Comparison of ENCODE assay signal across 10 mouse cellular contexts in genomic region chr1:137453446-137454208, GRCm38 (mm10).
A peak's percentile ranks its signal among the peaks of the same experiment; 100 is the strongest.
DNase-seq lines count a peak whose midpoint lies in the region; ATAC-seq lines count a peak whose summit lies in the region.
"Had no signal": no experiment of that assay in that cellular context is flagged by ENCODE, and none has a peak within 500 bp of the region (broad histone marks: within the 10 kb centered on the region; RNA-seq: fewer than 3 reads in every experiment).

No protein-coding gene starts in this region.

- 65% methylated on average over 7 of the region's 7 CpGs for WGBS in intestine, embryonic 16.5 days

- H3K36me3 ChIP-seq in intestine, embryonic 16.5 days (ENCODE audit: control insufficient read depth, insufficient read depth, low read length) = no peaks in the 10 kb centered on the region
- H3K36me3 ChIP-seq: embryonic facial prominence, embryonic 15.5 days had no signal

- no peaks in the 10 kb centered on the region for H3K4me1 ChIP-seq in intestine, embryonic 16.5 days (ENCODE audit: control insufficient read depth, insufficient read depth, low read length)
- H3K4me1 ChIP-seq: embryonic facial prominence, embryonic 15.5 days had no signal

- H3K4me3 ChIP-seq in intestine, embryonic 16.5 days (ENCODE audit: low read length) = no peak overlapping the region
- H3K4me3 ChIP-seq: embryonic facial prominence, embryonic 15.5 days had no signal

- ATAC-seq in intestine, embryonic 16.5 days = no peak

- no peaks in the 10 kb centered on the region for H3K27me3 ChIP-seq in intestine, embryonic 16.5 days (replicated peaks; ENCODE audit: control insufficient read depth, insufficient read depth, low read length)
- H3K27me3 ChIP-seq: embryonic facial prominence, embryonic 15.5 days; megakaryocyte, embryonic 14.5 days had no signal

- H3K9ac ChIP-seq in intestine, embryonic 16.5 days (ENCODE audit: low read depth, low read length) = no peak overlapping the region
- H3K9ac ChIP-seq: embryonic facial prominence, embryonic 15.5 days had no signal

- H3K9me3 ChIP-seq in intestine, embryonic 16.5 days (ENCODE audit: control insufficient read depth, low read length) = no peaks in the 10 kb centered on the region
- H3K9me3 ChIP-seq: embryonic facial prominence, embryonic 15.5 days; megakaryocyte, embryonic 14.5 days had no signal

- H3K27ac ChIP-seq in intestine, embryonic 16.5 days (ENCODE audit: low read length) = no peak overlapping the region
- H3K27ac ChIP-seq: embryonic facial prominence, embryonic 15.5 days had no signal

- DNase-seq in cerebellum, postnatal 14 days = peak; percentile 47 to 59
- no peak for DNase-seq in cerebellum, postnatal 36 days
- peak; percentile 6 for DNase-seq in right cerebral cortex, adult 18-20 months
- DNase-seq in right cerebral cortex, postnatal 25 days = no peak
- peak; percentile 4 for DNase-seq in lung, postnatal 25 days (ENCODE audit: low spot score)
- no peak for DNase-seq in adrenal gland, postnatal 4 days (ENCODE audit: low spot score in 2 of 2)
- no peak for DNase-seq in right cerebral cortex, postnatal 14 days

- H3K4me2 ChIP-seq in intestine, embryonic 16.5 days (ENCODE audit: low read depth, low read length) = no peak overlapping the region
- H3K4me2 ChIP-seq: embryonic facial prominence, embryonic 15.5 days had no signal

Comparison
In these comparisons a context has a peak if more than half of its experiments do, and no peak if none do; other contexts are left out.
1. DNase-seq: peak in cerebellum, postnatal 14 days (2 of 2), right cerebral cortex, adult 18-20 months (single experiment) and lung, postnatal 25 days (single experiment); none in cerebellum, postnatal 36 days (0 of 2), right cerebral cortex, postnatal 25 days (single experiment), adrenal gland, postnatal 4 days (0 of 2) and right cerebral cortex, postnatal 14 days (single experiment).